Mouse (Mus musculus) G1E (cell line): Measurements from ENCODE around the gene Fra10ac1.

Source experiments
- CTCF ChIP-seq: IDR thresholded peaks from 2 replicates; pipeline ENCODE4 v1.5.1; 2012; ENCODE audit warnings: low read depth, low read length, inconsistent platforms, mixed read lengths
- GATA1 ChIP-seq: IDR thresholded peaks from 2 replicates; pipeline ENCODE4 v1.6.1; 2012; ENCODE audit warnings: borderline replicate concordance, low read length, inconsistent platforms, mixed read lengths
- TAL1 ChIP-seq: conservative IDR thresholded peaks from 2 replicates; pipeline ENCODE4 v1.6.1; 2012; ENCODE audit warnings: low read depth, low read length, inconsistent platforms, mixed read lengths

DNA sequence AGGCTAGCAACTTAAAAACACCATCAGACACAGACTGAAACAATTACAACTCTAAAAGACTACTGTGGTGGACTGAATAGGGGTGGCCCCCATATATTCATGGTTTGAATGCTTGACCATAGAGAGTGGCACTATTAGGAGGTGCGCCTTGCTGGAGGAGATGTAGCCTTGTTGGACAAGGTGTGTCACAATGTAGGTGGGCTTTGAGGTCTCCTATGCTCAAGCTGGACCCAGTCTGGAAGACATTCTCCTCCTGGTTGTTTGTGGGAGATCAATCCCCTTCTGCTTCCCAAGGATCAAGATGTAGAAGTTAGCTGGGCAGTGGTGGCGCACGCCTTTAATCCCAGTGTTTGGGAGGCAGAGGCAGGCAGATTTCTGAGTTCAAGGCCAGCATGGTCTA is 6.3 kb downstream of the Fra10ac1 start:
- TF ChIP-seq CTCF: no peak
- TF ChIP-seq TAL1: no peak
- no peak for TF ChIP-seq GATA1
